Mouse (Mus musculus) embryonic facial prominence, embryonic 10.5 days (tissue): ENCODE data around the gene Snupn. TPM values are rescaled to one million over a fixed set of nuclear protein-coding genes. Genes with fewer than 3 reads are reported as not detected.
A peak's percentile ranks its signal among the peaks of the same experiment; 100 is the strongest.

Experiments
- DNase-seq: peaks from one replicate; pipeline ENCODE4 v3.0.0-alpha.2; 2017; ENCODE audit warnings: low spot score
- H3K27ac ChIP-seq: fragments of 300-500 bp; sonication (generic); replicated peaks from 2 replicates; pipeline ENCODE4 v1.5.1; 2016; ENCODE audit warnings: mild to moderate bottlenecking
- H3K27me3 ChIP-seq: fragments of 300-500 bp; sonication (generic); replicated peaks from 2 replicates; pipeline ENCODE4 v1.6.1; 2016; ENCODE audit warnings: low read depth, mild to moderate bottlenecking; ENCODE audit not compliant: poor library complexity, severe bottlenecking
- H3K36me3 ChIP-seq: fragments of 300-500 bp; sonication (generic); replicated peaks from 2 replicates; pipeline ENCODE4 v1.6.1; 2016; ENCODE audit warnings: mild to moderate bottlenecking, moderate library complexity
- H3K4me1 ChIP-seq: fragments of 300-500 bp; sonication (generic); 2 replicates; pipeline ENCODE4 v1.6.1; 2016
- H3K4me3 ChIP-seq: fragments of 300-500 bp; sonication (generic); 2 replicates; pipeline ENCODE4 v1.5.1; 2016; ENCODE audit warnings: mild to moderate bottlenecking, moderate library complexity
- H3K9me3 ChIP-seq: fragments of 300-500 bp; sonication (generic); 2 replicates; pipeline ENCODE4 v1.6.1; 2016; ENCODE audit warnings: mild to moderate bottlenecking
- WGBS: fragments of 180-500 bp; shearing (Covaris S2); methylation state at CpG from one replicate; pipeline ENCODE4 v1.1.7; 2016; 5-methylcytosine and 5-hydroxymethylcytosine counted together
- polyA plus RNA-seq: library from polyadenylated mRNA; unstranded; fragments of >200 nt; fragmentation: Nextera tagmentation; extraction: Ambion mirVana; gene quantifications from 2 replicates; pipeline ENCODE4 v1.2.1, GENCODE M21; 2016

Snupn gene
- polyA plus RNA-seq, 1 experiment from 2014 or later: 28.1 TPM

- Histone ChIP-seq H3K27me3 (no peaks in the 10 kb centered on the region), H3K4me3 (peak overlapping the region; percentile 78), H3K36me3 (peaks cover 72% of the 10 kb centered on the region), H3K9me3 (peaks cover 3% of the 10 kb centered on the region; the same call in 1 of the 2 replicates), H3K4me1 (peaks cover 59% of the 10 kb centered on the region), H3K27ac (no peak overlapping the region; the same call in 1 of the 2 replicates)
- WGBS: 67% methylated on average over 8 of the region's 8 CpGs
- DNase-seq: no peak
These were observed 26.6 kb upstream of the Snupn start for GRCm38 (mm10) chr9:56923841-56924650.

GRCm38 (mm10) chr9:56924651-56925027, 26.0 kb upstream of the Snupn start:
- WGBS: 42% methylated on average over 7 of the region's 7 CpGs
- peak; percentile 44 for DNase-seq
- no peak overlapping the region; the same call in 1 of the 2 replicates for H3K27ac ChIP-seq

GRCm38 (mm10) chr9:56925291-56926024, 25.2 kb upstream of the Snupn start:
- Histone ChIP-seq H3K27me3 (peaks cover 4% of the 10 kb centered on the region; the same call in 1 of the 2 replicates), H3K4me1 (peaks cover 61% of the 10 kb centered on the region), H3K36me3 (peaks cover 58% of the 10 kb centered on the region), H3K4me3 (peak overlapping the region; percentile 78), H3K9me3 (peaks cover 3% of the 10 kb centered on the region; the same call in 1 of the 2 replicates), H3K27ac (no peak overlapping the region)
- 93% methylated on average over 26 of the region's 26 CpGs for WGBS
- DNase-seq: no peak

More at GRCm38 (mm10) chr9:56924651-56925027, 26.0 kb upstream of the Snupn start:
- H3K36me3 ChIP-seq: peaks cover 66% of the 10 kb centered on the region
- peak overlapping the region; percentile 78 for H3K4me3 ChIP-seq
- H3K27me3 ChIP-seq: no peaks in the 10 kb centered on the region
- H3K9me3 ChIP-seq: peaks cover 3% of the 10 kb centered on the region; the same call in 1 of the 2 replicates
- peaks cover 61% of the 10 kb centered on the region for H3K4me1 ChIP-seq

DNA sequence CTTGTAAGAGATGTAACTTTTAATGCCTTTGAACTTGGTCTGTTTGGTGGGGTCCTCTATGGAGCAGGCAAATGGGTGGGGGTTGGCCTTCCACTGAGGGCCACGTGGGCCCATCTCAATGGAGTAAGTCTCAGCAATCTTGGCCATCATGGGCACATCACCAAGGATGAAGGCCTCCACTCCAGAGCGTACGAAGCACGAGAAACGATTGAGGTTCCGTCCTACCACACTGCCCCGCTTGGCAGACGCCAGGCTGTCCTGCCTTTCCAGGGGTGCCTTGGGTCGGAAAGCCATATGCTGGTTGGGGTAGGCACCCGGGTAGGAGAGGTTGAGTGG, 24.7 kb upstream of the Snupn start:
- DNase-seq: no peak
- Histone ChIP-seq H3K4me3 (peak overlapping the region; percentile 78; the same call in 1 of the 2 replicates), H3K4me1 (peaks cover 61% of the 10 kb centered on the region), H3K27ac (no peak overlapping the region), H3K36me3 (peaks cover 52% of the 10 kb centered on the region), H3K27me3 (peaks cover 6% of the 10 kb centered on the region; the same call in 1 of the 2 replicates), H3K9me3 (peaks cover 3% of the 10 kb centered on the region; the same call in 1 of the 2 replicates)
- WGBS: 95% methylated on average over 10 of the region's 10 CpGs

DNA sequence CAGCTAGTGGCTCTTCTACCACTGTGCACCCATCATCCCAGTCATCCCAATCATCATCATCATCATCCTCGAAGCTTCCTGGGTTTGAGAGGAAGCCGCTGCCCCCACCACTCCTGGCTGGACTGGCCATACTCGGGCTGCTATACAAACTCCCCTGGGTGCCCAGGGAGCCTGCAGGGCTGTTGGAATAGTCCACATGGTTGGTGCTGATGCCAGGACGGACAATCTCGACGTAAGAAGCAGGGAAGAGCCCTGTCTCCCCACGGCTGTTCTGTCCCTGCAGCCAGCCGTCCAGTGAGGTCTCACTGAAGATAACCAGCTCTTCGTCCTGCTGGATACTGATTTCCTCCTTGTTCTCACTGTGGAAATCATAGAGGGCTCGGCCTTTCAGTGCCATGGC, 24.3 kb upstream of the Snupn start:
- H3K27me3 ChIP-seq: peaks cover 6% of the 10 kb centered on the region; the same call in 1 of the 2 replicates
- H3K9me3 ChIP-seq: peaks cover 3% of the 10 kb centered on the region; the same call in 1 of the 2 replicates
- 0 out of 2 replicates have a peak overlapping the region, but pooled peaks have one; percentile 21 for H3K27ac ChIP-seq
- peaks cover 48% of the 10 kb centered on the region for H3K36me3 ChIP-seq
- peaks cover 61% of the 10 kb centered on the region for H3K4me1 ChIP-seq
- DNase-seq: no peak
- H3K4me3 ChIP-seq: peak overlapping the region; percentile 78
- WGBS: 85% methylated on average over 10 of the region's 10 CpGs

DNA sequence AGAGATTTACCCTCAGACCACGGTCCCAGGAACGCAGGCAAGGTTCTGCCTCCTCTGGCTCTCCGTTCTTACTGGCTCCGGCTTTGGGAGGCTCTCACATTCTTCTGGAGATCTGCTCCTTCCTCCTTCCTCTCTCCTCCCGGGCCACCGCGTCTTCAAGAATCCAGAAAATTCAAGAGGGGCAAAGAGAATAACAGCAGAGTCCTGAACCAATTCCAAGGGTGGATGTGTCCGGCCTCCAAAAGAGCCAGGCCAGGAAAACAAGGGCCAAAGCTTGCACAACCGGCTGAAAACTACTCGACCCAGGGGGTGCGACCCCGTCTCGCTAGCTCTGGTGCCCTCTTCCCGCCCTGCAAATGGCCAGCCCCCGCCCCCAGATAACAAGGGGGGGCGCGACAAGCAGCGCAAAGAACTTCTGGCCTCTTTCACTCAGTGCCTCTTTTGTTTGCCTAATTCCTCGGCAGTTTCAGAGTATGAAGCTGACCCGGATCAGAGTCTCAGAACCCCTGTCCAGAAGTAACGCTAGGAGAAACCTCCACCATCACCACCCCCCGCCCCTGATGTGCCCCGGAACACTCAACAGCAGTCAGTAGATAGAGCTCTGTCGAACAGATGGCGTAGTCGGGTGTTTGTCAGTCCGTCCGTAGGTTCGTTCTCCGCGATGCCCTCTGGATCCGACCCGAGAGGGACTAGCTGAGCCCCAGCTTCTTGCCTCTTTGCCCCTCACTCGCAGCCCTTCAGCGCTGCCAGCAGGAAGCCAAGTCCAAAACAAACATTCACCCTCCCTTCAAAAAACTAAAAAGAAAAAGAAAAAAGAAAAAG, 23.3 kb upstream of the Snupn start:
- peaks cover 6% of the 10 kb centered on the region; the same call in 1 of the 2 replicates for H3K27me3 ChIP-seq
- no peaks in the 10 kb centered on the region for H3K9me3 ChIP-seq
- H3K36me3 ChIP-seq: peaks cover 38% of the 10 kb centered on the region
- peaks cover 61% of the 10 kb centered on the region for H3K4me1 ChIP-seq
- H3K27ac ChIP-seq: peak overlapping the region; percentile 96
- H3K4me3 ChIP-seq: peak overlapping the region; percentile 78
- WGBS: under 1% methylated on average over 35 of the region's 35 CpGs
- peak; percentile 71 for DNase-seq

DNA sequence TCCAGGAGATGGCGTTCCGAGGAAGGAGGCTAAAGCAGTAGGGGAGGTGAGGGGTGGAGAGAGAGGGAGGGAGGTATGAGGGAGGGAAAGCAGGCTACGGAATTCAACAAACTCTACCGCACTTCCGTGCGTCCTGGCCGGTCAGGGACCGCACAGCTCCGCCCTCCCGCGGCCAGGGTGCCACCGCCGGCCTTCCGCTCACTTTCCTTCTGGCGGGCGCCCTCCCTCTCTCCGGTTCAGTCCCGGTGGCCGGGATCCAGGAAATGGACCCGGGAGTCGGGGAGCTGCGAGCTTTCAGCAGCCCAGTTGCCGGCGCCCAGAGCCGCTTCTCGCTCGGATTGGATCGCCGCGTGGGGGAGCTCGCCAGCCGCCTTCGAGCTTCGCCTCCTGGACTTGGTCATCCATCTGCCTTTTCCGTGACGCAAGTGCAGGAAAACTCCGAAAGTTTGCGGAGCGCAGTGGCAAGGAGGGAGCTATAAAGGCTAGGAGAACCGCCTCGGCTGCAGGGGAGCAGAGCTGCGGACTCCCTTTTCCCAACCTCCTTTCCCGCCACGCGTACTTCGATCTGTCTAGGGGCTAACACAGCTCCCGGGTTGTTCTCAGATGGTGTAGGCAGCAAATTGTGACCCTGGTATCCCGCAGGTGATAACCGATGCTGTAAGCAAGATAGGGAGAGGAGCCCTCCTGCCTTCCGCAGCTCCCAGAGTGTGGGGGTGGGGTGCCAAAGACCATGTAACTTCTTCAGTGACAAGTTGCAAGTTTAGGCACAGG, 22.5 kb upstream of the Snupn start, which contains the start of gene Snx33:
Gene Snx33 (minus strand): TSS at position 331 of the 771 bp plus-strand sequence.
- Histone ChIP-seq H3K27ac (peak within 1 kb of the TSS; percentile 96), H3K4me1 (peaks cover 54% of the 10 kb centered on the region), H3K4me3 (peak within 1 kb of the TSS; percentile 78), H3K27me3 (peaks cover 6% of the 10 kb centered on the region; the same call in 1 of the 2 replicates), H3K9me3 (no peaks in the 10 kb centered on the region), H3K36me3 (peaks cover 30% of the 10 kb centered on the region)
- DNase-seq: peak; percentile 94
- under 1% methylated on average over 50 of the region's 50 CpGs for WGBS

GRCm38 (mm10) chr9:56929496-56929895, 21.2 kb upstream of the Snupn start:
- Histone ChIP-seq H3K4me1 (peaks cover 41% of the 10 kb centered on the region), H3K27ac (no peak overlapping the region), H3K4me3 (no peak overlapping the region), H3K27me3 (peaks cover 6% of the 10 kb centered on the region; the same call in 1 of the 2 replicates), H3K9me3 (no peaks in the 10 kb centered on the region), H3K36me3 (peaks cover 19% of the 10 kb centered on the region)
- 56% methylated on average over 4 of the region's 4 CpGs for WGBS
- DNase-seq: no peak

- Histone ChIP-seq H3K4me3 (no peak overlapping the region), H3K27me3 (peaks cover 6% of the 10 kb centered on the region; the same call in 1 of the 2 replicates), H3K9me3 (no peaks in the 10 kb centered on the region), H3K27ac (no peak overlapping the region), H3K4me1 (peaks cover 31% of the 10 kb centered on the region), H3K36me3 (peaks cover 8% of the 10 kb centered on the region)
- no peak for DNase-seq
- 83% methylated on average over 1 of the region's 1 CpGs for WGBS
These were observed 20.1 kb upstream of the Snupn start for GRCm38 (mm10) chr9:56930556-56930955.

DNA sequence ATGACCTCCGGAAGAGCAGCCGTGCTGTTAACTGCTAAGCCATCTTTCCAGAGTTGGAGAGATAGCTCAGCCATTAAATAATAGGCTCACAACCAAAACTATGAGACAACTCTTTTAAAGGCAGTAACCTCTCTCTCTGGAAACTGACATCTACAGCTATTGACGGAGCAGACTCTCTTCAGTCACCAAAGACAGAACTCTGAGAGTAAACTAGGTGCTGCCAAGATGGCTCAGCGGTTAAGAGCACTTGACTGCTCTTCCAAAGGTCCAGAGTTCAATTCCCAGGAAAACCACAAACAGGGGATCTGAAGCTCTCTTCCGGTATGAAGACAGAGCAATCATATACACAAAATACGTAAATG, 13.8 kb upstream of the Snupn start:
- WGBS: 18% methylated on average over 6 of the region's 6 CpGs
- peak overlapping the region; percentile 91 for H3K4me3 ChIP-seq
- no peaks in the 10 kb centered on the region for H3K27me3 ChIP-seq
- DNase-seq: no peak
- H3K27ac ChIP-seq: peak overlapping the region; percentile 40; the same call in 1 of the 2 replicates
- H3K9me3 ChIP-seq: no peaks in the 10 kb centered on the region
- H3K36me3 ChIP-seq: 0 out of 2 replicates have a peak, but pooled peaks cover 7% of the 10 kb centered on the region
- peaks cover 16% of the 10 kb centered on the region for H3K4me1 ChIP-seq
